Mouse (Mus musculus) stomach, embryonic 14.5 days (tissue): Measurements from ENCODE around the gene Irx4. TPM values are rescaled to one million over a fixed set of nuclear protein-coding genes. Genes with fewer than 3 reads are reported as not detected.

Experiments used
- ATAC-seq: fragments of 200-750 bp; cut with Nextera tagmentation; 2 replicates; pipeline ENCODE4 v1.8.0; 2017; ENCODE audit warnings: low read depth, moderate TSS enrichment; ENCODE audit not compliant: insufficient number of reproducible peaks, insufficient read depth, low FRiP score
- H3K27ac ChIP-seq: fragments of 300-500 bp; sonication (generic); 2 replicates; pipeline ENCODE4 v1.5.1; 2014; ENCODE audit warnings: mild to moderate bottlenecking, low read length, moderate library complexity, mixed read lengths
- H3K27me3 ChIP-seq: fragments of 300-500 bp; sonication (generic); 2 replicates; pipeline ENCODE4 v1.6.1; 2014; ENCODE audit warnings: low read length, control low read depth, mixed read lengths; ENCODE audit not compliant: control insufficient read depth, insufficient read depth
- H3K36me3 ChIP-seq: fragments of 300-500 bp; sonication (generic); 2 replicates; pipeline ENCODE4 v1.6.1; 2014; ENCODE audit warnings: mild to moderate bottlenecking, control low read depth, low read length, moderate library complexity, mixed read lengths; ENCODE audit not compliant: control insufficient read depth, insufficient read depth
- H3K4me1 ChIP-seq: fragments of 300-500 bp; sonication (generic); 2 replicates; pipeline ENCODE4 v1.6.1; 2014; ENCODE audit warnings: low read length, control low read depth, mixed read lengths; ENCODE audit not compliant: control insufficient read depth, insufficient read depth
- H3K4me2 ChIP-seq: fragments of 300-500 bp; sonication (generic); replicated peaks from 2 replicates; pipeline ENCODE4 v1.6.1; 2014; ENCODE audit warnings: low read depth, low read length, control low read depth
- H3K4me3 ChIP-seq: fragments of 300-500 bp; sonication (generic); 2 replicates; pipeline ENCODE4 v1.5.1; 2014; ENCODE audit warnings: low read depth, low read length, control low read depth
- H3K9ac ChIP-seq: fragments of 300-500 bp; sonication (generic); replicated peaks from 2 replicates; pipeline ENCODE4 v1.6.1; 2014; ENCODE audit warnings: low read depth, mild to moderate bottlenecking, control low read depth, low read length, moderate library complexity, mixed read lengths
- H3K9me3 ChIP-seq: fragments of 300-500 bp; sonication (generic); 2 replicates; pipeline ENCODE4 v1.6.1; 2016; ENCODE audit warnings: low read depth, low read length, control low read depth; ENCODE audit not compliant: control insufficient read depth
- WGBS: fragments of 180-500 bp; shearing (Covaris S2); extraction: QIAGEN DNeasy Blood & Tissue Kit; methylation state at CpG from one replicate; pipeline ENCODE4 v1.1.7; 2014; 5-methylcytosine and 5-hydroxymethylcytosine counted together
- polyA plus RNA-seq: library from polyadenylated mRNA; unstranded; fragments of >200 nt; fragmentation: Nextera tagmentation; extraction: Ambion mirVana; gene quantifications from 2 replicates; pipeline ENCODE4 v1.2.1, GENCODE M21; 2014

Gene Irx4
- polyA plus RNA-seq, 1 experiment from 2014 or later, result not detected

DNA sequence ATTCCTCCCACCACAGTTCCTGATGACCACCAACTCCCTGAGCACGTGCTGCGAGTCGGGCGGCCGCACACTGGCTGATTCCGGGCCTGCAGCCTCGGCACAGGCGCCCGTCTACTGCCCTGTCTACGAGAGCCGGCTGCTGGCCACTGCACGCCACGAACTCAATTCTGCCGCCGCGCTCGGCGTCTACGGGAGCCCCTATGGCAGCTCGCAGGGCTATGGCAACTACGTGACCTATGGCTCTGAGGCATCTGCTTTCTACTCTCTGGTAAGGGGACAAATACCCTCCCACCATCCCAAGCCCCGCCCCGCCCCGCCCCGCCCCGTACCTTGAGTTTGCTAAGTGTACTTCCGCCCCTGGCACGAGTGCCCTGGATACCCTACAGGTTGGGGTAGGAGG, 5.2 kb downstream of the Irx4 start:
- WGBS, result 2% methylated on average over 28 of the region's 28 CpGs
- Histone ChIP-seq H3K36me3 (no peaks in the 10 kb centered on the region), H3K27ac (no peak overlapping the region), H3K4me1 (peaks cover 10% of the 10 kb centered on the region), H3K4me2 (peak overlapping the region; percentile 40), H3K9ac (no peak overlapping the region), H3K27me3 (peaks cover 92% of the 10 kb centered on the region), H3K4me3 (peak overlapping the region; percentile 19), H3K9me3 (no peaks in the 10 kb centered on the region)
- ATAC-seq, result peak; percentile 29; the same call in 1 of the 2 replicates

DNA sequence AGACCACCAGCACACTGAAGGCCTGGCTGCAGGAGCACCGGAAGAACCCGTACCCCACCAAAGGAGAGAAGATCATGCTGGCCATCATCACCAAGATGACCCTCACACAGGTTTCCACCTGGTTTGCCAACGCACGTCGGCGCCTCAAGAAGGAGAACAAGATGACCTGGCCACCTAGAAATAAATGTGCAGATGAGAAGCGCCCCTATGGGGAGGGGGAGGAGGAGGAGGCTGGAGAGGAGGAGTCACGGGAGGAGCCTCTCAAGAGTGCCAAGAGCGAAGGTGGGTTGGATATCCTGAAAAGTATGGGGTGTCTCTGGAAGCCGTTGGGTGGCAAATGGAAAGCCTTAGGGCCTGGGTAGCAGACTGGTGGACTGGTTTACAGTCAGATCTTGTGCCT, 7.3 kb downstream of the Irx4 start:
- Histone ChIP-seq H3K27me3 (peaks cover 89% of the 10 kb centered on the region), H3K36me3 (no peaks in the 10 kb centered on the region), H3K27ac (no peak overlapping the region), H3K9me3 (no peaks in the 10 kb centered on the region), H3K4me3 (no peak overlapping the region), H3K9ac (no peak overlapping the region), H3K4me2 (no peak overlapping the region), H3K4me1 (peaks cover 15% of the 10 kb centered on the region; the same call in 1 of the 2 replicates)
- ATAC-seq, result no peak
- 7% methylated on average over 10 of the region's 10 CpGs for WGBS

DNA sequence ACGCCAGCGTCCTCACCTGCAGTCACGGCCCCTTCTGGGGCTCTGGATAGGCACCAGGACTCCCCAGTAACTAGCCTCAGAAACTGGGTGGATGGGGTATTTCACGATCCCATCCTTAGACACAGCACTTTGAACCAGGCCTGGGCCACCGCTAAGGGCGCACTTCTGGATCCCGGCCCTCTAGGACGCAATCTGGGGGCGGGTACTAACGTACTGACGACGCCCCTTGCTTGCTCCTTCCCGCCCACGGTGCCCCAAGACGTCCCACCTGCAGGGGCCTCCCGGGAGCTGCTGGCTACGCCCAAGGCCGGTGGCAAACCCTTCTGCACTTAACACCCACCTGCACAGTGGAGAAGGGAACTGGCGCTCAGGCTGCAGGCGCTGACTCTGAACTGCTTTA, 8.4 kb downstream of the Irx4 start:
- no peak overlapping the region for H3K9ac ChIP-seq

DNA sequence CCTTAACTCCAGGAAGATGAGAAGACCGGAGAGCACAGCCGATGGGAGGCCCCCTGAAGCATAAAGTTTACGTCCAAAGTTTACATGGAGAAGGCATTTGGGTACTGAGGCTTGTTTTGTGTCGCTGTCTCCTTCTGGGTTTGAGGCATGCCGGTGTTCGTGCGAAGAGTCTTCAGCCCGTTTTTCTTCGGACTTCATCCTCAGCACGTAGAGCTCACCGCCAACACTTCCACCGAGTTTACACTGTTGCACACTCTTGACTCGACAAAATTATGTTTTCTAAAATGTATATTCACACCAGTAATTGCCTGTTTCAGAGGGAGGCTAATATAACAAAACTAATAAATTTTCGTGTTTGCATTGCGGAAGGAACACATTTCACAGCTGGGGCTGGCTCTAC, 9.0 kb downstream of the Irx4 start:
- Histone ChIP-seq H3K4me3 (no peak overlapping the region), H3K4me1 (peaks cover 8% of the 10 kb centered on the region; the same call in 1 of the 2 replicates), H3K36me3 (no peaks in the 10 kb centered on the region), H3K4me2 (0 out of 2 replicates have a peak overlapping the region, but pooled peaks have one; percentile 10), H3K9me3 (no peaks in the 10 kb centered on the region), H3K9ac (no peak overlapping the region), H3K27ac (no peak overlapping the region), H3K27me3 (peaks cover 89% of the 10 kb centered on the region)
- WGBS, result 12% methylated on average over 15 of the region's 15 CpGs
- no peak for ATAC-seq

More for the DNA sequence above, 8.4 kb downstream of the Irx4 start:
- Histone ChIP-seq H3K27me3 (peaks cover 90% of the 10 kb centered on the region), H3K9me3 (no peaks in the 10 kb centered on the region), H3K36me3 (no peaks in the 10 kb centered on the region), H3K4me1 (peaks cover 10% of the 10 kb centered on the region; the same call in 1 of the 2 replicates), H3K4me2 (0 out of 2 replicates have a peak overlapping the region, but pooled peaks have one; percentile 10), H3K4me3 (no peak overlapping the region), H3K27ac (no peak overlapping the region)
- WGBS, result 0% methylated on average over 20 of the region's 20 CpGs
- ATAC-seq, result peak; percentile 80

DNA sequence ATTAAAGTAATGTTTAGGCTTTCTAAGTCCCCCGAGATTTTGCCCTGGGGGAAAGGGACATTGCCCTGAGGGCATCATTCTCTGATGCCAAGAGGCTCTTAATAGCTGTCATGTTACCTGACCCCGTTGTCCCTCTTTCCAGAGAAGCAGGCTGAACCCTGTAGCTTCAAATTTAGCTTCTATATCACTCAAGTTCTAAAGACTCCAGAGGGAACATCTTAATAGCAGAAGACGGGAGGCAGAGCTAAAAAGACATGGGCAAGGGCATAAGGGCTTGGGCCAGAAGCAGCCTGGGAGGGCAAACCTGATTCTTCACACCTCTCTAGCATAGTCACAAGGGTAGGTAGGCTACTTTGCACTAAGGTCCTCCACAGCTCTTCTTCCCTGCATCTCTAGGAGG, 9.6 kb downstream of the Irx4 start:
- Histone ChIP-seq H3K4me3 (no peak overlapping the region), H3K27me3 (peaks cover 85% of the 10 kb centered on the region), H3K27ac (no peak overlapping the region), H3K9ac (no peak overlapping the region), H3K36me3 (no peaks in the 10 kb centered on the region), H3K4me1 (peaks cover 8% of the 10 kb centered on the region; the same call in 1 of the 2 replicates), H3K4me2 (no peak overlapping the region), H3K9me3 (no peaks in the 10 kb centered on the region)
- 17% methylated on average over 3 of the region's 3 CpGs for WGBS
- ATAC-seq, result no peak

DNA sequence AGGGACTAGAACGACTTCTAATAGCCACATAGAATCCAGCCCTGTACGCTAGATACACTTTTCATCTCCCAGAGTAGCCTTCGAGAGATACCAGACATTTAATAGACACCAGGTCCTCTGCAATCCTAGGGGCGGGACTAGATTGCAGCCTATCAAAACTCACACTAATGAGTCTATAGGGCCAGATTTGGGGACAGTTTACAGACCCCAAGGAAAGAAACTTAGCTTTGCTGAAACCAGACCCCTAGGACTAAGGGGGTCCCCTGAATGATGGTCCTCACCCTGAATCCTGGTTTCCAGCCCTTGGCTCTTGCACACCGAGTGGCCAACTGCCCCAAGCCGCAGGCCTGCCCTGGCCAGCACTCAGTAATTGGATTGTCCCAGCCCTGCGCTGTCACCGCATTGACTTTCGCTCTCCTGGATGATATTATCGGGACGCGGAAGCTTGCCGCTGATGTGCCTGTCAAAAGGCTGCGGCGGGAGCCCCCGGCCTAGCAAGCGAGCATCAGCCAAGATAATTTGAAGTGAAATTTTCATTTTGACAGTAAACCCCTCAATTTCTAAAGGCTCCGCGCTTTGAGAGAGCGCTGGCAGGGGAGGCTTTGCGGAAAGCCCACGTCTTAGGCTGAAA, 10.3 kb downstream of the Irx4 start:
- no peak overlapping the region for H3K9ac ChIP-seq
- no peak overlapping the region for H3K27ac ChIP-seq
- H3K4me1 ChIP-seq, result peaks cover 8% of the 10 kb centered on the region; the same call in 1 of the 2 replicates
- no peaks in the 10 kb centered on the region for H3K9me3 ChIP-seq
- H3K27me3 ChIP-seq, result peaks cover 79% of the 10 kb centered on the region
- no peaks in the 10 kb centered on the region for H3K36me3 ChIP-seq
- no peak overlapping the region for H3K4me3 ChIP-seq
- WGBS, result 8% methylated on average over 22 of the region's 22 CpGs
- H3K4me2 ChIP-seq, result no peak overlapping the region
- ATAC-seq, result no peak

DNA sequence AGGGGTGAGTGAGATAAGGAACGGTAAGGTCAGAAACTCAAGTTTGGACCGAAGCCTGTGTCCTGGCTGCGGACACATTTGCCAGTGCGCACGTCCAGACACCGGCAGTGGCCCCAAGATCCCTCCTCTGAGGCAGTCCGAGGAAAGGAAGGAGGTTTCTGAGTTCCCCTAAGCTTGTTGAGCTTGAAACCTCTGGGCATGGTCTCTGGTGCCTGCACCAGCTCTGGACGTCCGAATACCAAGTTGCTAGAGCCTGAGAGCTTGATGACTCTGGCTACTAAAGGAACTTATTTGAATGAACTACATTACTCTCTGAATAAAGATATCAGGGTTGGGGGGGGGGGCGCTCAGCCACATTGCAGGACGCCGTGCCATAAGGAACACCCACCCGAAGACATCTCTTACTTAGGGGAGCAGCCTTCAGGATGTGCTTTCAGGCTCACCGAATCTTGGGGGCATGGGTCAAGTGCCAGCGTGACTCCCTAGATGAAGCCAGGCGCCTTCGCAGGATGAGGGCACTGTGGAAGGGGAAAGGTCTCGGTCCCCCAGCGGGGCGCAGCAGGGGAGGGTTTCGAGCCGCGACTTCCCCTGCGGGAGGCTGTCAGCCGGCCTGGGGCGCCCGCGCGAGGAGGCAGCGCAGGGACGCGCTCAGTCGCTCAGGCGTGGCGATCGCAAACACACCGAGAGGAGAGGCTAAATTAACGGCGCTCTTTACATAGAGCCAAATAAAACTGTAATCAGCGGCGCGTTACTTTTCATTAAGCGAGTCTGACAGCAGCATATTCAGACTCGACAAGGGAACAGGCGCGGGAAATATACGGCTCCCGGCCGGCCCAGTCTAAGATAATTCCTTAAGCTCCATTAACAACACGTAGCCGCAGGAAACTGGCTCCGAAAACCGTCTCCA, 11.3 kb downstream of the Irx4 start:
- Histone ChIP-seq H3K4me3 (peak overlapping the region; percentile 15; the same call in 1 of the 2 replicates), H3K9ac (no peak overlapping the region), H3K4me2 (peak overlapping the region; percentile 33), H3K27ac (no peak overlapping the region), H3K4me1 (peaks cover 8% of the 10 kb centered on the region; the same call in 1 of the 2 replicates), H3K36me3 (no peaks in the 10 kb centered on the region), H3K27me3 (peaks cover 71% of the 10 kb centered on the region), H3K9me3 (no peaks in the 10 kb centered on the region)
- no peak for ATAC-seq
- WGBS, result under 1% methylated on average over 53 of the region's 53 CpGs

DNA sequence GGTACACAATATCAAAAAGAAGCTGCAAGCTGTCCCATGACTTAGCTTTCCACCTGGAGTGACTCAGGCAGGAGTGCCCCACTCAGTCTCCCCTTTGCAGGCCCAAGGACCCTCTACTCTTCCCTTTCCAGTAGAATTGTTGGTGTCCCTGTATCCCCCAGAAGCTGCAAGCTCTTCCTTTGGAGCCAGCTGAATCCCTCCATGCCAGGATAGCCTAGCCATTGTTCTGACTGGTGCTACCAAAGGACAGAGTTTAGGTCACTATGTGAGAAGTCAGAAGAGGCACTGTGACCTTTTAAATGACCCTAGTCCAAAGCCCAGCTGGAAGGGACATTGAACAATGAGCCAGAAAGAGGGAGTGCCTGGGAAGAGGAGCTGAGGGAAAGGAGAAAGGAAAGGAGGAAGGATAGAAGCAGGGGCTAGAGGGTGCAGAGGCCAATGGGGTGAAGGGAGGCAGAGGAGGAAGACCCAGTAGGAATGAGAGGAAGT, 12.6 kb downstream of the Irx4 start:
- no peaks in the 10 kb centered on the region for H3K36me3 ChIP-seq
- peaks cover 8% of the 10 kb centered on the region; the same call in 1 of the 2 replicates for H3K4me1 ChIP-seq
- H3K9me3 ChIP-seq, result no peaks in the 10 kb centered on the region
- no peak overlapping the region for H3K4me2 ChIP-seq
- H3K27ac ChIP-seq, result no peak overlapping the region
- peaks cover 60% of the 10 kb centered on the region for H3K27me3 ChIP-seq
- no peak overlapping the region for H3K4me3 ChIP-seq
- no peak overlapping the region for H3K9ac ChIP-seq
- ATAC-seq, result no peak
